Mouse (Mus musculus) urinary bladder, postnatal 36 days (tissue): ENCODE measurements around the gene Rasef.
"Not testable (repeated sequence)": the region's sequence is repeated elsewhere in the genome, so short reads cannot be mapped to it uniquely, and the experiment has no call there.

Experiments used
- DNase-seq, 2 experiments: peaks; one replicate each; pipeline ENCODE4 v3.0.0; 2022; ENCODE audit warnings: low spot score in 2 of 2, mixed read lengths in 1 of 2

Gene Rasef

DNA sequence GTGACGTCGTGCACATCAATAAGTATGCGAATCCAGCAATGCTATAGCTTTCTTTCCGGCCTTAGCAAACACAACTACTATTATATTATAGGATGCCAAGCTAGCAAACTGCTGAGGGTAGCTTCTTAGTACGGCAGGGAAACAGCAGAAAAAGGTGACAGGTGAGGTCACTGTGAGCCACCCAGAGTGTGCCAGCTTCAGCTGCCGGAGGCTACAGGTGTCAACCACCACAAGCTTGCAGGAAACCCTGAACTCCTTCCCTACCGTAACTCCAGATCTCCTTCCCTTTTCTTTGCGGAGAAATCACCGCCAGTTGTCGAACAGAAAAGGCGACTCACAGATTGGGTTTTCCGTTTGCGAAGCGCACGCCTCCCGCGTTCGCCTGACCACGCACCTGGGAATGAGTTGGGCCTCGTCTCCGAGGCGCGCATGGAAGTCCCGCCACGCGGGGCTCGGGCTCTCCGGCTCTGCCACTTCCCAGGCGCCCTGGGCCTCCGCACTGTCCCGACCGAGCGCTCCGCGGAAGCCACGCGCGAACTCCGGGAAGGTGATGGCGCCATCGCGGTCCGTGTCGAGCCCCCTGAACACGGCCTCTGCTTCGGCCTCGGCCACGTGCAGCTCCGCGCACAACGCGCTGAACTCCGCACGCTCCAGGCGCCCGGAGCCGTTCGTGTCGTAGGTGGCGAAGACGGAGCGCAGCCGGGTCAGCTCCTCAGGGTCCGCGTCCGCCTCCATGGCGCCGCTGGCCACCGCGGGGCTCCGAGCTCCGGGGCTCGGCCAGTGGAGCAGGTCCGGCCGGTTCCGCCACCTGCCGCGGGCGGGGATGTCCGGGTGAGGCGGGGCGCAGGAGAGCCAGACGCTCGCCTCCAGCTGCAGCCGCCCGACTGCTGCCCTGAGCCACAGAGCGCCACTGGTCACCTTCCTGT is at the start of gene Rasef:
Gene Rasef, minus strand, starts transcription at position 735 of the 926 bp plus-strand sequence.
- peak; percentile 83 to 84 for DNase-seq

DNA sequence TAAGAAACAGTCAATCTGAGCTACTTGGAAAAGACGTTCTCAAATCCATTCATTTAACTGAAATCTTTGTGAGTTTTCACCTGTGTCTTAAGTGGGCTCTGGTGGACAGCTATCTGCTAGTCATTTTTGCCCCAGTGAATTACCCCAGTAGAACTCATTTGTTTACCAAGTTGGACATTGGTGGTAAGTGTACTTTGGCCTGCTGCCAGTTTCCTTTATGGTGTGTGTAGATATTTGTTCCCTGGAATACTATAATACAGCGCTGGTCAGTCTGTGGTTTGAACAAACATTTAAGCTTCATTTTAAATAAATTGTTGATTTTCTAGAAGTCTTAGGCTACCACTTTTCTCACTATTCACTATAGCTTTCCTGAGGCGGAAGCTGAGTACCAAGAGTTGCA is 35.8 kb upstream of the Rasef start:
- no peak for DNase-seq

DNA sequence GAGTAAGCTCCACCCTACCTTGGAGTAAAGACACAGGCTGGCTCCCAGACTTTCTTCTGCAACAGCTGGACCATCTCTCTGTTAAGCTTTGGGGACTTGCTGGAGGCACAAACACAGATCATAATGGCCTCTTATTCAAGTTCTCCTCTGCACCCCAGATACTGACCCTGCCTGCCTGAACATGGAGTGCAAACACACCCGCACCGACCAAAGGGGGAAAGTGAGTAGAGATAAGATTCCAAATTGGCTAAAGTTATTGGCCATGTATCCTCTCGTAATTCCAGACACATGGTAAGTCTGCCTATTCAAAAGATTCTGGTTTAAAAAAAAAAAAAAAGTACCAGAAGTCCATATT is 369 bp upstream of the Rasef start:
- no peak for DNase-seq

DNA sequence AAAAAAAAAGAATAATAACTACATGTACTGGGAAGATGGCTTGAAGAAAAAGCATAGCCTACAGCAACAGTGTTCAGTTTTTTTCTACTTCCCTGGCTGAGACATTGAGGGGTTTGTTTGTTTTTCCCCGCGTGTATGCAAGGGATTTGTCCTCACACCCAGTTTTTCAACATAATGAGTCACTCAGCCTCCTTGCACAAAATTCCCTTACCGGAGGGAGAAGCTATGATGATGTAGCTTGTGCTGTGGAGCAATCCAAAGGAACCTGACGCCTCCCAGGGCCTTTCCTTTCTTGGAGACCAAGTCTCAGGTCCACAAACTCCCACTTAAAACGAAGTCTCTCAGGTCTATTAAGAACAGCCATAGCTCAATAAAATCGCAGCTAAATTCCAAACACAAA is 1.3 kb downstream of the Rasef start:
- peak in 1 of 2 experiments; percentile 10 for DNase-seq

DNA sequence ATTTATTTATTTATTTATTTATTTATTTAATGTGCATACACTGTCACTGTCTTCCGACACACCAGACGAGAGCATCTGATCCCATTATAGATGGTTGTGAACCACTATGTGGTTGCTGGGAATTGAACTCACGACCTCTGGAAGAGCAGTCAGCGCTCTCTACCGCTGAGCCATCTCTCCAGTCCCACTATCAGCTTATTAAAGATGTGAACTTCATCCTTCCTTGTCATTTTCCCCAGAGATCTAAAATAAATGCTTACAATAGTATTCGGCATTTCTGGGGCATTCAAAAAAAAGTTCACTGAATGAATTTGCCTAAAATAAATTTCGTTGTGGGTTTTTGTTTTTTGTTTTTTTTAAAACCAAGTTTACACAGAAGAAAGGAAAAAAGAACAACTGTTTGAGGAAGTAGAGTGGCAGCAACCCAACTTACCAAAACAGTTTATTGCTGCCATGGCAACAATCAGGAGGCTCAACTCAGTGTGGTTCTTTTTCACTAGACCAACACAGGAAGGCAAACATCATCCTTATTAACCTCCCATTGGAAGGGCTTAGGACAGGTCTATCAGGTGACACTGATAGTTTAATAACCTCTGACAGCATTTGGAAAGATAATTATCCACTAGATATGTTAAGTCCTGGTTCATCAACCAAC is 2.6 kb downstream of the Rasef start:
- DNase-seq = no peak

DNA sequence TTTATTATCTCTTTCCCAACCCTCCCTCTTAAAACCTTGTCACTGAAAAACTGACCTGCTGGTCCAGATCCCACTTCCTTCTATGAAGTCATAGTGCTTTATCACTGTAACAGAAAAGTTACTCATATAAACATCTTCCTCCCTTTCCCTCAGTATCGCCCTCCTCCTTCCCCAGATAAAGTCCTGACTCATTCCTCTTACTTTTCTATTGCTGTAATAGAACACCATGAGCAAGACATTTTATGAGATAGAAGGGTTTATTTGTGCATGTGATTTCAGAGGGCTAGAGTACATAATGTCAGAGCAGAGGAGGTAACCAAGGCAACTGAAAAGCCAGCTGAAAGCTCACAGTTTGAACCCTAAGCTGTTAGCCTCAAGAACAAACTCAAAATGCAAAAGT is 6.6 kb downstream of the Rasef start:
- DNase-seq = no peak

DNA sequence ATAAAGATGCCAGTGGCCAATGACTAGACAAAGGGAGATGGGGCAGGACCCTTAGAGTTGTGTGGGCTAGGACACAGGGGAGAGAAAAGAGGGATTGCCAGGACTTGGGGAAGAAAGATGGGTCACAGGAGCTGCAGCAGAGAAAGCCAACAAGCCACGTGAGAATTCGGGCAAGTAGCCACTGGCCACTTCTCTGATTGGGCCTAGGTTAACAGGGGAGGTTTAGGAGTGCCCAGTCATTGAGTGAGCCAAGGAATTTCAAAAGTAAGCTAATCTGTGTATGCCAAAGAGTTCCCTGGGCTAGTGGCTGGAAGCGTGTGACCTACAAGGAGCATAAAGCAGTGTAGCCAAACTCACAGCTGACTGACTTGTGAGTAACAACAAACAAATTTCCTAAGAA is 9.7 kb downstream of the Rasef start:
- no peak for DNase-seq

DNA sequence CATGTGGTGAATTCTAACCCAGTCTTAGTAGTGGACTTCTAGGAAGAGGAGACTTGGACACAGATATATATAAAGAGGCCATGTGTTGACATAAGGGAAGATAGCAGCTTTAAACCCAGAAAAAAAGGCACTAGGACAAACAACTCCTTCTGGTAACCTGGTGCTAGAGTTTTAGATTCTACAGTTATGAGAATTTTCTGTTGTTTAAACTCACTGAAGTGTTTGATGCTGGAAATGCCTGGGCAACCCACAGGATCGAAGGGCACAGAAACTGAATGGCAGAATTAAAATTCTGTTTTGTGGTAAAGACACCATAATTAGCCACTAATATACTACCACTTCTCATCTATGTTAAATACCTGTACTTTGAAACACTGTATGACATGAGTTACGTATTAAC is 15.5 kb downstream of the Rasef start:
- no peak for DNase-seq

DNA sequence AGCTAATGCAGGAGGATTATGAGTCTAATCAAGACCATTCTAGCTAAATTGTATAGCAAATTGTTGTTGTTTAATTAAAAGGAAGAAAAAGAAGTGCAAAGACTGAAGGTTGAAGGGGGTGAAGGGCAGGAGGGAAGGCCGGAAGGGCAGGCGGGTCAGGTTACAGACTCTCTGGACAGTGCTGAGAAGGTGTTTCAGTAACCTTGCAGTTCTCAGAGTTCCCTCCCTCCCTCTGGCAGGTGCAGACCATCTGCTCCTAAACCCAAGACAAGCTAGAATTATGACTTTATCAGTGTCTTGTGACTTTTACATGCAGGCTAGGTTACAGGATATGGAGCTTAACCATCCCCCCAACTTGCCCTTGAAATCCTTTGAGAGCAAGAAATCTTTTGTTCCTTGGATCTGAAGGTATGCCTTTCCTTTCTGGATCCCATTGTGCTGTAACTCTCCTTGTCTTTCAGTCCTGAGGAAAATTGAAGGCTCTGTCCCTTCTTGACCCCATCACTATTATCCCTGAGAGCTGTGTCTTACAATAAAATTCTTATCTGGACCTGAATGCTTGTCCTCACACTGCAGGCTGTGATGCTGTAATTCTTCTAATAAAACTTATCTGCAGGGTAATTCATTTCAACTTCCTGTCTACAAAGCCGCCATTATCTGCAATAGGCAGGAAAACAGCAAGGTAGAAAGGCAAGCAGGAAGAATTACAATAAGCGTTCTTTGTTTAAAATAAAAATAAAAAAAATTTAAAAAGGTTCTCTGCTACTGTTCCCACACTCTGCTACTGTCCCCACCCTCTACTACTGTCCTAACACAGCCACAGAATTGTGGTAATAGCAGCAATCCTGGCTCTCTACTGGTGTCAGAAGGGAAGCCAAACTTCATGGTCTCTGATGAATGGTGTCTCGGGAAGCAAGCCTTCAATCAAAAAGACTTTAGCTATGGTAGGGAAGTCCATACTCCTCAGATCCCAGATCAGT is 16.7 kb downstream of the Rasef start:
- DNase-seq = no peak

DNA sequence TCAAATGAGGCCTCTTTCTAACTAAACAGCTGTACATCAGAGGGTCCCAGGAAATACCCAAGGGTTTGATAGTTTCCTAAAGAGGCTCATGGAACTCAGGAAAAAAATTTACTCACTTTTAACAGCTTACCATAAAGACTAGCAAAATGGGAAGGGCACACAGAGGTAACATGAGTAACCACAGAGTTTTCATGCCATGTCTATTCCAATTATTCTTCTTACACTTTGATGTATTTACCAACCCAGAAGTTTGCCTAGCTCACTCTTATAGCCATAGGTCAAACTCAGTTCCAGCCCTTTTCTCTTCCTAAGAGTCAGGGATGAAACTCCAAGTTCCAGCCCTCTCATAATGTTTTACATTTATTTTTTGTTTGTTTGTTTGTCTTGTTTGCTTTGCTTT is 18.8 kb downstream of the Rasef start:
- DNase-seq = no peak

DNA sequence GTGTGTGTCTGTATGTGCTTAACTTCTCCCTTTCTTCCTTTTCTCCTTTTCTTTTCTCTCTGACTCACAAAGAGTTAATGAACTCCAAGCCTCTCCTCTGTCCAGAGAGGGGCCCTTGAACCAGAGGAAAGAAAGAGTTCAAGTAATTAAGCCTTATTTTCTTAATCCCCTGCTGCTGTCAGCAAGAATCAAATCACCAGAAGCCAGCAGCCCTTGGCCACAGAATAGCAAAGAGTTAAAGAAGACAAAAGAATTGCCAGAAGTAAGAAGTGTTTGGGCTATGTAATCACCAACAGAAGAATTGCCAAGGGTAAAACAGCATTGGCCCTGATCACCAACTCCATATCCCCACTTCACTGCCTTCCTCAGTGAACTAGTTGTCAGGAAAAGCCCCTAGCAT is 20.2 kb downstream of the Rasef start:
- no peak for DNase-seq

DNA sequence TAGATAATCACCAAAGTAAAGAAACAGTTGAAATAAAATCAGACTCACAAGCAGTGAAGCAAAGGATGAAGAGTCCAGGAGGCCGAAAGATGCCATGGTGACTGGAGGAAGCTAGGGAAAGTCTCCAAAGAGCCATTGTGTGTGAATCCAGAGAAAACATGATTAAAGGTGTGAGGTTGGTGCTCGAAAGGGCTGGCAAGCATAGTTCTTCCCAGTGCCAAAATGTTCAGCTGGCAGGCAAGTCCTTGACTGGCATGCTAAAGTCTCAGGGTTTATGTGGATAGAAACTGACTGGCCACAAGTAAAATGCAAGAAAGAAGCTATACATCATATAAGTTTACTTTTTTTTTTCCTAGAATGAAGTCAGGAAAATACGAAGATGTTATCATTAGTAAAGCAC is 22.6 kb downstream of the Rasef start:
- no peak for DNase-seq

DNA sequence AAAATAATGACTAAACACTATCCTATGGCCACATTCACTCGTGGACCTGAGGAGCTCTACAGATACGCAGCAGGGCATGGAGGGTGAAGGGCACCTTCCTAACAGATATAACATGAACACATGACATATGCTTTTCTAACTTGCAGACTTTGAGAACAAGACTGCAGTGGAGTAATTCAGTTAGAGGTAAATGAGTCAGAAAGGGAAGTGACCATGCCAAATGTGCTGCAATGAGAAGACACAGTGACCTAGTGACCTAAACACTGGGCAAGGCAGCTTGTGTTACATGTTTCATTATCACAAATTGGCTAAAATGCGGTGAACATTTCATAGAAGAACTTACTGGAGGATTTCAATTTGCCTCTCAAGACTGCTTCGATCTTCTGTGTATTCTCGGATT is 42.6 kb downstream of the Rasef start:
- no peak for DNase-seq

DNA sequence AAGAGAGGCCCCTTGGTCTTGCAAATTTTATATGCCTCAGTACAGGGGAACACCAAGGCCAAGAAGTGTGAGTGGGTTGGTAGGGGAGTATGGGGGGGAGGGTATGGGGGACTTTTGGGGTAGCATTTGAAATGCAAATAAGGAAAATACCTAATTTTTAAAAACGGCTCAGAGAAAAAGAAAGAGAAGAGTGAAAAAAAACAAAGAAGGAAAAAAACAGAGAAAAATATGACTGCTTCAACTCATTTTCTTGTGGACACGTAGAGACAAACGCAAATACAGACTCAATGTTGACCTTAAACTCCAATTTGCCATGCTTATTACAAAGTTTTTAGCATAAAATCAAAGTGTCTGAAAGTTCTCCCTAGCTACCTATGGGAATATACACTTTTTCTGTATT is 51.4 kb downstream of the Rasef start:
- no peak for DNase-seq

DNA sequence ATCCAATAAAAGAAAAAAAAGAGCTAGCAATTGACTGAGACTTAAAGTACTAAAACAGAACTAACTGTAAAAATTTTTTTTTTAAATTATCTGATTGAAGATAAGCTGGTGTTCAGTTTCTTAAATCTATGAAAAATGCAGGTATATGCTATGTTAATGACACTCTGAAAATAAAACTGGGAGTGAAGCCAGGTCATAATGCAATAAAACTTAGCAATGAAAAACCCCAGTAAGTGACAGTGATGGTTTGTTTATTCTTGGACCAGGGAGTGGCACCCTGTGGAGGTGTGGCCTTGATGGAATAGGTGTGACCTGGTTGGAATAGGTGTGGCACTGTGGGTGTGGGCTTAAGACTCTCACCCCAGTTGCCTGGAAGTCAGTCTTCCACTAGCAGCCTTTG is 71.0 kb downstream of the Rasef start:
- no peak for DNase-seq

DNA sequence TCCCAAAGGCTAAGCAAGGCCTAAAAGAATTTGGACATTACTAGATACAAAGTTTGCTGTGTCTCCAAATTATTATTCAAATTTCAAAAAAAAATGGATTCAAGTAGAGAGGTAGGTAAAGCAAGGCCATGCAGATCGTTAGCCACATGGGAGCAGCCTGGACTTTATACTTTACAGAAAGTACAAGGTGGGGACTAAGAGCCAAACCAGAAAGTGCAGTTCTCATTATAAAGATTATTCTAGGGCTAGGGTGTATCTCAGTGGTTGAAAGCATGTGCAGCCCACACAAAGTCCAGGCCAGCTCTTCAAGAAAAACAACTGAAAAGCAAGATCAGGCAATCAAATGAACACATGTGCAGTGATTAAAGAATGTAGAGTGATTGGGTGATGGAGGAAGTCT is 72.0 kb downstream of the Rasef start:
- DNase-seq = no peak

DNA sequence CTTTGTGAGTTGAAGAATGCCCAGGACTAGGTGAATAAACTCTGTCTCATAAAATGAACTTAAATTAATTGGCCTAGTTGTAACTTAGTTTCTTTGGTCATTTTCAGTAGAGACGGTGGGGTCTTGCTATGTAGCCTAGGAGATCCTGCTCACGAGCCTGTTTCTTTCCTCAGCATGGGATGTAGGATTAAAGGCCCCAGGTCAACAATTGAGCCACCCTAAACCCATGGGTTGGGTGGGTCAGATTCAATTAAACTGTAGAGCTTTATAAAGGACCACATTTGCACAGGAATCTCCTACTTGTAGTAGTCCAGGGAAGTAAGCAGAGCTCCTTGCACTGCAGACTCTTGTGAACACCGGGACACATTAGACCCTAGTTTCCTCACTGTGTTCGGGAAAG is 107.6 kb downstream of the Rasef start, which contains the start of gene Gm428:
Gene Gm428, plus strand, starts transcription at position 301 of the 400 bp plus-strand sequence.
- not testable (repeated sequence) for DNase-seq

DNA sequence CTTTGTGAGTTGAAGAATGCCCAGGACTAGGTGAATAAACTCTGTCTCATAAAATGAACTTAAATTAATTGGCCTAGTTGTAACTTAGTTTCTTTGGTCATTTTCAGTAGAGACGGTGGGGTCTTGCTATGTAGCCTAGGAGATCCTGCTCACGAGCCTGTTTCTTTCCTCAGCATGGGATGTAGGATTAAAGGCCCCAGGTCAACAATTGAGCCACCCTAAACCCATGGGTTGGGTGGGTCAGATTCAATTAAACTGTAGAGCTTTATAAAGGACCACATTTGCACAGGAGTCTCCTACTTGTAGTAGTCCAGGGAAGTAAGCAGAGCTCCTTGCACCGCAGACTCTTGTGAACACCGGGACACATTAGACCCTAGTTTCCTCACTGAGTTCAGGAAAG is 122.7 kb downstream of the Rasef start, which contains the start of gene Gm11239:
Gene Gm11239, plus strand, starts transcription at position 301 of the 400 bp plus-strand sequence.
- not testable (repeated sequence) for DNase-seq
